Mouse (Mus musculus): ENCODE data around the gene Kng1.

- TF ChIP-seq CTCF (IDR thresholded peaks at IDR 0.05; ENCODE audit: extremely low read depth, insufficient read depth, low read length): no peak
- no peak for TF ChIP-seq POLR2A (IDR thresholded peaks at IDR 0.05; ENCODE audit: extremely low read depth, insufficient read depth, low read length)
These were observed 42.5 kb downstream of the Kng1 start for GRCm38 (mm10) chr16:23100099-23100575.

All from cortical plate, adult 2 months (tissue).